Mouse (Mus musculus) C2C12 (cell line): Measurements from ENCODE around the gene Tmem92. TPM values are rescaled to one million over a fixed set of nuclear protein-coding genes. Genes with fewer than 3 reads are reported as not detected.

Source experiments
- H3K27me3 ChIP-seq: one replicate; pipeline ENCODE4 v1.6.1; 2011; ENCODE audit not compliant: control insufficient read depth, insufficient read depth, insufficient read length
- H3K36me3 ChIP-seq: one replicate; pipeline ENCODE4 v1.6.1; 2011; ENCODE audit not compliant: control insufficient read depth, insufficient read depth
- H3K4me3 ChIP-seq: one replicate; pipeline ENCODE4 v1.5.1; 2011; ENCODE audit warnings: mild to moderate bottlenecking, control low read depth; ENCODE audit not compliant: poor library complexity, insufficient read depth, severe bottlenecking
- H3K79me2 ChIP-seq: one replicate; pipeline ENCODE4 v1.6.1; 2011; ENCODE audit not compliant: control insufficient read depth, insufficient read depth
- H3K79me3 ChIP-seq: one replicate; pipeline ENCODE4 v1.6.1; 2011; ENCODE audit warnings: low read depth, control low read depth
- H3ac ChIP-seq: one replicate; pipeline ENCODE3; 2011; ENCODE audit warnings: low read depth; ENCODE audit not compliant: control insufficient read depth, insufficient read length
- CEBPB ChIP-seq: IDR thresholded peaks from one replicate; pipeline ENCODE4 v1.6.1; 2011; ENCODE audit warnings: low read depth, mild to moderate bottlenecking, control low read depth, moderate library complexity
- CTCF ChIP-seq: IDR thresholded peaks from one replicate; pipeline ENCODE4 v1.5.1; 2011; ENCODE audit not compliant: control insufficient read depth, insufficient read depth, insufficient read length
- FOSL1 ChIP-seq: IDR thresholded peaks from one replicate; pipeline ENCODE4 v1.8.0; 2011; ENCODE audit warnings: mild to moderate bottlenecking, low read length; ENCODE audit not compliant: poor library complexity, insufficient read depth, severe bottlenecking
- MAX ChIP-seq: IDR thresholded peaks from one replicate; pipeline ENCODE4 v1.6.1; 2011; ENCODE audit warnings: mild to moderate bottlenecking, control low read depth
- MYOD1 ChIP-seq: IDR thresholded peaks from one replicate; pipeline ENCODE4 v1.6.1; 2011; ENCODE audit warnings: low read depth; ENCODE audit not compliant: control insufficient read depth, insufficient read length
- MYOG ChIP-seq: IDR thresholded peaks from one replicate; pipeline ENCODE4 v1.6.1; 2011; ENCODE audit not compliant: control insufficient read depth, insufficient read length; ENCODE audit errors: extremely low read depth
- USF1 ChIP-seq: IDR thresholded peaks from one replicate; pipeline ENCODE4 v1.6.1; 2011; ENCODE audit warnings: low read depth, mild to moderate bottlenecking, control low read depth, moderate library complexity
- polyA plus RNA-seq: library from polyadenylated mRNA; unstranded; fragments of >200 nt; fragmentation: generic; extraction: Trizol; gene quantifications from one replicate; pipeline ENCODE4 v1.2.1, GENCODE M21; 2012; ENCODE audit warnings: missing spikeins

Gene Tmem92
- polyA plus RNA-seq, 1 experiment = 0.13 TPM

DNA sequence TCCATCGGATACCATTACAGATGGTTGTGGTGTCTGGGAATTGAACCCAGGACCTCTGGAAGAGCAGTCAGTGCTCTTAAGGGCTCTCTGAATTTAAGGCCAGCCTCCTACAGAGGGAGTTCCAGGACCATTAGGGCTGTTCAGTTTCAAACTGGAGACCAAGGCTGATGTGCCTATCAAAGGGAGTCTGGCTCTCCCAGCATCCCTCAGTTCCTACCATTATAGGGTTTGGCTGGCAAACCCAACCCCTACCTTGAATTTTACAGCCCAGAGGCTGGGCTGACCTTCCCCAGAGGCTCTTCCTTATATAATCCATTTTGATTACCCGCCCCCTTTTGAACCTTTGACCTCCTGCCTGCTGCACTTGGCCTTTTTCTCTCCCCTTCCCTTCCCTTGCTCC, 46.8 kb downstream of the Tmem92 start:
- TF ChIP-seq MAX (no peak), CTCF (no peak), MYOD1 (no peak), CEBPB (no peak), USF1 (no peak), FOSL1 (no peak), MYOG (no peak)
- Histone ChIP-seq H3K27me3 (peaks cover 28% of the 10 kb centered on the region), H3K36me3 (no peaks in the 10 kb centered on the region), H3K79me2 (no peaks in the 10 kb centered on the region), H3K79me3 (no peaks in the 10 kb centered on the region), H3ac (no peak overlapping the region), H3K4me3 (no peak overlapping the region)

DNA sequence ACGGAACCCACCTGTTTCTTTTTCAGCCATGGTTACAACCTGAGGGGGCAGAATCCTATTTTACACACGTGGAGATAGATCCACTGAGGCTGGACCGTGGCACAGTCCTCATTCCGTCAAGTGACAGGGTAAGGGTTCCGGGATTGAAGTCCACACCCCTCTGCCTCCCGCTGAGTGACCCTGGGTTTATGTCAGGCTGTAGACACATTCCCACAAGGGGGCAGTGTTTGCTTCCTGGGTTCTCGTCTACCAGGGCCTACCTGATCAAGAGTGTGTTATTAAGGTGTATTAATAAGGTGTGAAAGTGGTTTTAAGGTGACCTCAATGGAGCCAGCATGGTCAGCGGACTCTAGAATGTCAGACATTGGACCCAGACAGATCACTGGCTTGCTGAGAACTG, 49.7 kb downstream of the Tmem92 start:
- Histone ChIP-seq H3K4me3 (no peak overlapping the region), H3K27me3 (peaks cover 20% of the 10 kb centered on the region), H3K79me3 (no peaks in the 10 kb centered on the region), H3K79me2 (no peaks in the 10 kb centered on the region), H3ac (no peak overlapping the region), H3K36me3 (no peaks in the 10 kb centered on the region)
- TF ChIP-seq MYOD1 (no peak), CTCF (peak; percentile 17)

DNA sequence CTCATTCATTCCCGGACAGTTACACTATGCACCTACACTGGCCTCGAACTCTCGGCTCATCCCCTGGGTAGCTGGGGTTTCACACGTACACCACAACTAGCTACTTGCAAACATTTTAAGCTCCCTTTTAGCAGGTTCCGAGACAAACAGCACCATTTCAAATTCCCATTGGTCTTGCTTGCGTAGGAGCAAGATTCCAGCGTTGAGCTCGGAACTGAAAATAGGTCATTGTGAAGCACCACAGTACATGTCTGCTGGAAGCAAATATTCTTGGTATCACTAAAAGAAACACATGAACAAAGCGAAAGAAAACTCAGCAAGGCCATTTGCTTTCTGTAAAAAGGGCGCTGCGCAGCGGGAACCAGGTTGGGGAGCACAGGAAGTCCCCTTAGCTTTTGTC, 51.3 kb downstream of the Tmem92 start:
- TF ChIP-seq MYOG (no peak), CEBPB (no peak), MYOD1 (no peak), CTCF (no peak), USF1 (no peak)
- Histone ChIP-seq H3K79me3 (no peaks in the 10 kb centered on the region), H3K36me3 (no peaks in the 10 kb centered on the region), H3K79me2 (no peaks in the 10 kb centered on the region), H3ac (no peak overlapping the region), H3K27me3 (peaks cover 14% of the 10 kb centered on the region), H3K4me3 (no peak overlapping the region)

DNA sequence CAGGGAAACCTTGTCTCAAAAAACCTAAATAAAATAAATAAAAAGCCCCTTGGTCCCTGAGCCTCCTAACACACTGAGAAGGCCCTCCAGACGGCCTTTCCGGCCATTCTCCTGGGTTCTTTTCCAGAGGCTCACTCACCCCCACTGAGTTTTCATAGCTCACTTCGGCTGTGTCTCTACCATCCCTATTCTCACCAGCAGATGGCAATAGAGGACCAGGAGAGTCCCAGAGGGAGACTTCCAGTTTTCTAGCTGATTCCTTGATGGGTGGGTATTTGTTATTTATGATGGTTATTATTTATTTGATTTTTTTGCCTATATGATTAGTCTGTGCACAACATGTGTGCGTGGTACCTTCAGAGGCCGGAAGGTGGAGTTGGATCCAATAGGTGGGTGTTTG, 52.2 kb downstream of the Tmem92 start:
- H3K4me3 ChIP-seq = no peak overlapping the region
- TF ChIP-seq MYOG (no peak), USF1 (no peak), CTCF (no peak), FOSL1 (no peak), CEBPB (no peak), MAX (no peak), MYOD1 (no peak)

DNA sequence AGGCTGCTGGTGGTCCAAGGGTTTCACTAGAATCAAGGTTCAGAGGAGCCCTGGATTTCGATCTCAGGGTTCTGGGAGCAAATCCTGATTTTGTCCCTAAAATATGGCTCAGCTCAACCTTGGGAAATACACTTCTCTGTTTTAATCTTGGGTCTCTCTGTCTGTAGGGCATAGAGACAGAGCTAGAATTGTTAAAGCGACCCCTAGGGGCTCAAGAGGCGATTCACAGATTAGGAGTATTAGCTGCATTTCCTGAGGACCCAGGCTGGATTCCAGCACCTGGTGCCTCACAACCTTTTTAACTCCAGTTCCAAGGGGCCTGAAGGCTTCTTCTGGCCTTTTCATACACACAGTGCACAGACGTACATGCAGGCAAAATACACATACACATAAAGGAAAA, 52.9 kb downstream of the Tmem92 start:
- peaks cover 4% of the 10 kb centered on the region for H3K27me3 ChIP-seq
- no peaks in the 10 kb centered on the region for H3K79me2 ChIP-seq
- no peak overlapping the region for H3K4me3 ChIP-seq
- no peak for TF ChIP-seq MAX
- TF ChIP-seq CTCF = no peak
- TF ChIP-seq MYOG = no peak
- TF ChIP-seq USF1 = no peak
- no peak for TF ChIP-seq CEBPB
- TF ChIP-seq FOSL1 = no peak
- TF ChIP-seq MYOD1 = no peak
- no peaks in the 10 kb centered on the region for H3K36me3 ChIP-seq
- no peak overlapping the region for H3ac ChIP-seq
- no peaks in the 10 kb centered on the region for H3K79me3 ChIP-seq

More for the DNA sequence above, 52.2 kb downstream of the Tmem92 start:
- Histone ChIP-seq H3K79me3 (no peaks in the 10 kb centered on the region), H3K79me2 (no peaks in the 10 kb centered on the region), H3K27me3 (peaks cover 5% of the 10 kb centered on the region), H3ac (no peak overlapping the region), H3K36me3 (no peaks in the 10 kb centered on the region)

DNA sequence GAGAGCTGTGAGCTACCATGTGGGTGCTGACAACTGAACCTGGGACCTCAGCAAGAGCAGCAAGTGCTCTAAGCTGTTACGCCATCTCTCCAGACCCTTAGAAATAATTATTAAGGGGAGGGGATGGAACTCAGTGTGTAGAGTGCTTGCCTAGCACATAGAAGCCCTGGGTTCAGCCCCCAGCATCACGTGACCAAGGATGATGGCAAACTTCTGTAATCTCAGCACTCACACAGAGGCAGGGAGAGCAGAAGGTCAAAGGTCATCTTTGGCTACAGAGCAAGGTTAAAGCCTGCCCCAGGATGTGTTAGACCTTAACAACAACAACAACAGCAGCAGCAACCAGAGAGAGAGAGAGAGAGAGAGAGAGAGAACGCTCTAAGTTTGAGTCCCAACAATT, 54.0 kb downstream of the Tmem92 start:
- Histone ChIP-seq H3K79me3 (no peaks in the 10 kb centered on the region), H3K79me2 (no peaks in the 10 kb centered on the region), H3K36me3 (no peaks in the 10 kb centered on the region), H3ac (no peak overlapping the region), H3K27me3 (no peaks in the 10 kb centered on the region), H3K4me3 (no peak overlapping the region)
- TF ChIP-seq CEBPB (no peak), USF1 (peak; percentile 61)
